Mouse (Mus musculus): ENCODE results near the gene Olfr824. TPM values are rescaled to one million over a fixed set of nuclear protein-coding genes. Genes with fewer than 3 reads are reported as not detected.
"Not testable (repeated sequence)": the region's sequence is repeated elsewhere in the genome, so short reads cannot be mapped to it uniquely, and the experiment has no call there.

Olfr824 gene
- polyA plus RNA-seq (2015; fragmentation: Nextera tagmentation; extraction: Ambion mirVana), result not detected in 2 replicates

DNA sequence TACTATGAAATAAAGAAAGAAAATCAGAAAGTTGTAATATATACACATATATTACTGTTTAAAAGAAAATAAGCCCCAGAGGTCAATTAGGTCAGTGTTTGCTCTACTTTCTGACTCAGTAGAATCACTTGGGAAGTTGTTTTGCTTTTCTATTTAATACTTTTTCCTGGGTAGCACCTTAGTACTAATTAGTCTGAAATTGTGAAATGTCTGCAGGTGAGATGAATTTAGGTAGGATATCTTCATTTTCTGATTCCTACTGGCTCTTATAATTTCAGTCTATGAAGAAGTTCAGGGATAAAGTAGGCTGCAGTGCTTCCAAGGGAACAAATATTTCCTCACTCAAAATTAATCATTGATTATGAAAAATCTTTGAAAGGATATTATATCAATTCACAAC is at the start of gene Olfr824:
Gene Olfr824 (minus strand): TSS at position 101 of the 400 bp plus-strand sequence.
- H3K27ac ChIP-seq; H3K27me3 ChIP-seq; H3K9ac ChIP-seq; H3K36me3 ChIP-seq; H3K4me3 ChIP-seq; H3K9me3 ChIP-seq; ATAC-seq (ENCODE audit: insufficient number of reproducible peaks, insufficient read depth, low FRiP score, low TSS enrichment, low read depth); H3K4me1 ChIP-seq; H3K4me2 ChIP-seq: not testable (repeated sequence)

DNA sequence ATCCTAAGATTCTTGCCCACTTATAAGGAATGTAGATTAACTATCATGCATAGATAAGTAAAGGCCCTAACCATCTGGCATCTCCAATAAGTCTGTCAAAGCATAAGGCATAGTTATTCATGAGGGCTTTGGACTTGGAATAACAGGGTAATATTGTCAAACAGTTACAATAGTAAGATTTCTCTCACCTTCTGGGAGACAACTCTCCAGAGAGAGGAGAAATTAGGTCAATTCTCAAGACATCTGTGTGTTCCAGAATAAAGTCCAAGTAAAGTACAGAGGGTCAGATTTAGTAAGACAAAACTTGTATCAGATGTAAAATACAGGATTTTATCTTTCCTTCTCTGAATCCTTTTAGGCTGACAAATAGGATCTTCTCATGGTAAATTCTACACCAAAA is 36.9 kb upstream of the Olfr824 start, which contains the start of gene Olfr825:
Gene Olfr825 (minus strand): TSS at position 101 of the 400 bp plus-strand sequence.
- Histone ChIP-seq H3K9me3 (no peaks in the 10 kb centered on the region), H3K27ac (no peak within 1 kb of the TSS), H3K9ac (no peak within 1 kb of the TSS), H3K27me3 (no peaks in the 10 kb centered on the region), H3K4me3 (no peak within 1 kb of the TSS), H3K4me1 (no peaks in the 10 kb centered on the region), H3K36me3 (no peaks in the 10 kb centered on the region), H3K4me2 (no peak within 1 kb of the TSS)
- ATAC-seq (ENCODE audit: insufficient number of reproducible peaks, insufficient read depth, low FRiP score, low TSS enrichment, low read depth), result no peak

DNA sequence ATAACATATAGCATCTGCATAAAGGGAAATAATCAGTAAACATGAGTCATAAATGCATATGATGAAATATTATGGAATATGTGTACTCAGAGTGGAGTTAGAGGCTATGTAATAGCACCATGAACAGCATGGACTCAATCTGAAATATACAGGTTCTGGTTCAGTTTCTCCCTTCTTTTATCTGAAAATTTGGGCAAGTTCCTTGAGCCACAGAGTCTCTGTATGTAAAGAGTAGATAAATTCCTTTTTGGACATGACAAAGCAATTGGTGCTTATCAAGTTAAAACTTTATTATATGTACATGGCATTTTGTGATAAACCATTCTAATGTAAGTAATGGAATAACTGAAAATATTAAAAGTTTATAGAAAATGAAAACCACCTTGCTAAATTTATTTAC is 35.4 kb upstream of the Olfr824 start:
- H3K9ac ChIP-seq, result no peak overlapping the region
- H3K9me3 ChIP-seq, result no peaks in the 10 kb centered on the region
- ATAC-seq (ENCODE audit: insufficient number of reproducible peaks, insufficient read depth, low FRiP score, low TSS enrichment, low read depth), result no peak

DNA sequence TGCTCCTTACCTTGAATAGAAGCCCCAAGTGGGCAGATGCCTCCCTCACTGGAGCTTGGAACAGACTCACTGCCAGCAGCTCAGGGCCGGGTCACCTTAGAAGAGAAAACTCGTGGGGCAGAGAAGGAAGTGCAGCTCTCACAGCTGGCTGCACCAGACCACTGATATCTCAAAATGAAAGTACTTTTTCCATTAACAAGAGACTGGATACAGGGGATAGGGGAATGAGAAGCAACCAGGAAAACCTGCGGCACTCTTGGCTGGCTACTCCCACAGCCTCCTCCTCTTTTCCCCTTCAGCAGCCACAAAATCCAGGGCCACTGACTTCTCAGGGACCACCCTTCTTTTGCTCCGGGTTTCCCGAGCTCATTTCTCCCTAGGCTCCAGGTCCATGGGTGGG is 14.3 kb upstream of the Olfr824 start:
- ATAC-seq (ENCODE audit: insufficient number of reproducible peaks, insufficient read depth, low FRiP score, low TSS enrichment, low read depth), result no peak
- H3K9ac ChIP-seq, result no peak overlapping the region
- no peaks in the 10 kb centered on the region for H3K27me3 ChIP-seq
- no peaks in the 10 kb centered on the region for H3K4me1 ChIP-seq
- no peak overlapping the region for H3K27ac ChIP-seq
- no peaks in the 10 kb centered on the region for H3K9me3 ChIP-seq
- H3K4me3 ChIP-seq, result no peak overlapping the region
- no peaks in the 10 kb centered on the region for H3K36me3 ChIP-seq
- WGBS, result 77% methylated on average over 5 of the region's 5 CpGs
- H3K4me2 ChIP-seq, result no peak overlapping the region

More for the DNA sequence above, 35.4 kb upstream of the Olfr824 start:
- H3K4me1 ChIP-seq, result no peaks in the 10 kb centered on the region
- H3K4me2 ChIP-seq, result no peak overlapping the region
- no peaks in the 10 kb centered on the region for H3K27me3 ChIP-seq
- H3K27ac ChIP-seq, result no peak overlapping the region
- no peak overlapping the region for H3K4me3 ChIP-seq
- no peaks in the 10 kb centered on the region for H3K36me3 ChIP-seq

DNA sequence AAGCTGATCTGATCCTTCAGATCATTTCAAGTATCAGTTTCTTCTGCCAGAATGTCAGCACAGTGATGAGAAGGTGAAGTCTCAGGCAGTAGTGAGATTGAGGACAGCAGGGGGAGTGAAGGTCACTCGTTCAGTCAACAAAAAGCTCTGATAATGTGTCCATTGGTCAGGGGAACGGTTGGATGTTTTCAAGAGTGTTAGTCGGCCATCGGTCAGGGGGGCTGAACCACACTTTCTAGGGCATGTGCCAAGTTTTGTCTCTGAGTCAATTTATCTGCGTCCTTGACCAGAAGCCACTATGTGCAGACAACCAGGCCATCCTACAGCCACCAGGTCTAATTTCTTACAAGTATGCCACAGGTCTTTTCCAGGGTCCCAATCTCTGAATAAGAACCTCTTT is 12.7 kb upstream of the Olfr824 start:
- 85% methylated on average over 5 of the region's 5 CpGs for WGBS
- H3K4me3 ChIP-seq; H3K36me3 ChIP-seq; H3K9me3 ChIP-seq; H3K27me3 ChIP-seq; ATAC-seq (ENCODE audit: insufficient number of reproducible peaks, insufficient read depth, low FRiP score, low TSS enrichment, low read depth); H3K27ac ChIP-seq; H3K4me2 ChIP-seq; H3K4me1 ChIP-seq; H3K9ac ChIP-seq: not testable (repeated sequence)

DNA sequence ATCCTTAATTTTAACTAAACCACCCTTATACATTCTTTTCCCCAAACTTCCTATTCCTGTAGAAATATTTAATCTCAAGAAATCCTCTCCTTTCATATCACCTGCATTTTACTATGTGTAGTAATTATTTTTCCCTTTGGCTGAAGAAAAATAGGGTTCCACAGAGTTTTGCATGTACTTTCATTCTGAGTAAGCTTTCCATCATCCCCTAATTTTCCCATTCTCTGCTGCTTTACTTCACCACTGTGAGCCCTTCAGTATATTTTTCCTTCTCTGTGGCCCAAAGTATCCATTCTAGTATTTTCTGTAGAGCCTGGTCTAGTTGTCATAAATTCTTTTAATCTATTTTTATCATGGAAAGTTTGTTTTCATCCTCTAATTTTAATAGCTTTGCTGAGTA is 5.0 kb upstream of the Olfr824 start:
- H3K4me2 ChIP-seq, result no peak overlapping the region
- H3K9ac ChIP-seq, result no peak overlapping the region
- no peaks in the 10 kb centered on the region for H3K36me3 ChIP-seq
- ATAC-seq (ENCODE audit: insufficient number of reproducible peaks, insufficient read depth, low FRiP score, low TSS enrichment, low read depth), result no peak
- no peak overlapping the region for H3K27ac ChIP-seq
- H3K9me3 ChIP-seq, result no peaks in the 10 kb centered on the region
- no peaks in the 10 kb centered on the region for H3K4me1 ChIP-seq
- no peaks in the 10 kb centered on the region for H3K27me3 ChIP-seq
- no peak overlapping the region for H3K4me3 ChIP-seq

DNA sequence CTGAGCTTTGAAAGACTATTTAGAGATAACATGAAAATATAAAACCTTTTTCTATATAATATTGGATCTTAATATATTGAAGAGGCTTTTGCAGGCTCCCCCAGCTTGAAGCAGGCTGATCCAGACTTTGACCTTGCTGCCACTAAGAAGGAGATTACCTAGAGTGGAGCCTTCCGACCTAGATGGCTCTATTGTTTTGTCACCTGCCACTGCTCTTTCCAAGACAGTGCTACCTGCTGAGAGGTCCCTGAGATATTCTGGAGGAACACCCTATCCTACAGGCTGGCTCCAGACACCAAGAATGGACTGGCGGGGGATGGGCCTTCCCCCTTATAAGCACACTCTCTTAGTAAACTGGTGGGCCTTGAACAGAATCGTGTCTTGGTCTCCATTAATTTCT is 13.8 kb downstream of the Olfr824 start:
- H3K4me3 ChIP-seq; H3K9ac ChIP-seq; ATAC-seq (ENCODE audit: insufficient number of reproducible peaks, insufficient read depth, low FRiP score, low TSS enrichment, low read depth); H3K9me3 ChIP-seq; H3K36me3 ChIP-seq; H3K27me3 ChIP-seq; H3K4me2 ChIP-seq; H3K27ac ChIP-seq; H3K4me1 ChIP-seq: not testable (repeated sequence)
- WGBS, result 58% methylated on average over 3 of the region's 3 CpGs

DNA sequence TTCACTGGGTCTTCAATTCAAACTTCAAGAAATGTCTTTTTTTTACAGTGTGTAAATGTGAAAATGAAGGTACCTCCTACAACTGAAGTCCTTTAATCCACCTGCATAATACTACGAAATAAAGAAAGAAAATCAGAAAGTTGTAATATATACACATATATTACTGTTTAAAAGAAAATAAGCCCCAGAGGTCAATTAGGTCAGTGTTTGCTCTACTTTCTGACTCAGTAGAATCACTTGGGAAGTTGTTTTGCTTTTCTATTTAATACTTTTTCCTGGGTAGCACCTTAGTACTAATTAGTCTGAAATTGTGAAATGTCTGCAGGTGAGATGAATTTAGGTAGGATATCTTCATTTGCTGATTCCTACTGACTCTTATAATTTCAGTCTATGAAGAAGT is 14.5 kb downstream of the Olfr824 start, which contains the start of gene Olfr823:
Gene Olfr823 (minus strand): TSS at position 101 of the 400 bp plus-strand sequence.
- not testable (repeated sequence) for H3K4me1 ChIP-seq; H3K36me3 ChIP-seq; ATAC-seq (ENCODE audit: insufficient number of reproducible peaks, insufficient read depth, low FRiP score, low TSS enrichment, low read depth); H3K9me3 ChIP-seq; H3K9ac ChIP-seq; H3K4me2 ChIP-seq; H3K27me3 ChIP-seq; H3K4me3 ChIP-seq; H3K27ac ChIP-seq
- WGBS, result 81% methylated on average over 1 of the region's 1 CpGs

DNA sequence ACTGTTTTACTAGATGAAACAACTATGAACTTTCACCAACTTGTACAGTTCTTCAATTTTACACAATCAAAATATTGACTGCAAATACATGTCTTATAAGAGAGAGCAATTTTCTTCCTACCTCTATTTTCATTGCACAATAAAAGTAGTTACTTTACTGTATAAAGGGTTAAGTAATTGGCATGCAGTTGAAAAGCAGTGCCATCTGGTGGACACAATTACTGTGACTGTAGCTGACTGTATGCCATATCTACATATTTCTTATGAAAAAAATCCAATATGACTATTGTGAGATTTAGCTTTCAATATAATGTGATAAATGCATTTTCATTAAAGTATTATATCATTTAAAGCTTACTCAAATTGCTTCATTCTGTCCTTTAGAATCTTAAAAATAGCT is 33.7 kb downstream of the Olfr824 start:
- no peaks in the 10 kb centered on the region for H3K27me3 ChIP-seq
- H3K9me3 ChIP-seq, result no peaks in the 10 kb centered on the region
- no peaks in the 10 kb centered on the region for H3K36me3 ChIP-seq
- ATAC-seq (ENCODE audit: insufficient number of reproducible peaks, insufficient read depth, low FRiP score, low TSS enrichment, low read depth), result no peak
- no peak overlapping the region for H3K4me3 ChIP-seq
- H3K27ac ChIP-seq, result no peak overlapping the region
- H3K4me1 ChIP-seq, result no peaks in the 10 kb centered on the region
- H3K9ac ChIP-seq, result no peak overlapping the region
- H3K4me2 ChIP-seq, result no peak overlapping the region

DNA sequence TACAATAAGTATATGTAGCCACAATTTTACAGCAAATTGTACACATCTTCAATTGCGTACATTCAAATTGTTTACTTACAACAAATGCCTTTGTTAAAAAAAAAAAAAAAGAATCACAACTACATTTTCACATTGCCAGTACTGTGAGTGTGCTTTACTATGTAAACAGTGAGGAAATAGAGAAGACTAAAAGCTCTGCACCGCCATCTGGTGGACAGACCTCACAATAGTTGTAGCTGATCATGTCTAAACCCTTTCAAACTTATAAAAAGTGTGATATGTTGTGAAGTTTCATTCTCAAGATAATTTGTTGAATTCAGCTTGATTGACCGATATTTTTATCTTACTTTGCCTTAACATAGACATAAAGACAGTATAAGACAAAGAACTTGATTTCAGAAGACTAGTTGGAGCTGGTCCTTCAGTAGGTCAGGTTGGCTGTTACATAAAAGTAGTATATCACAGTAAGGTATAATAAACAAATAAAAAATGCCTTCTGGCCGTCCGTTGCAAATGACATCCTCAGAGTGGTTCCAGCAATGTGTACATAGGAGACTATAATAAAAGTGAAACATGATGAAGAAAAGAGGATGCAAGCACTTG is 36.9 kb downstream of the Olfr824 start:
- no peak overlapping the region for H3K4me3 ChIP-seq
- H3K27ac ChIP-seq, result no peak overlapping the region
- H3K9ac ChIP-seq, result no peak overlapping the region
- H3K36me3 ChIP-seq, result no peaks in the 10 kb centered on the region
- no peak for ATAC-seq (ENCODE audit: insufficient number of reproducible peaks, insufficient read depth, low FRiP score, low TSS enrichment, low read depth)
- WGBS, result 21% methylated on average over 5 of the region's 5 CpGs
- H3K9me3 ChIP-seq, result no peaks in the 10 kb centered on the region
- H3K4me1 ChIP-seq, result no peaks in the 10 kb centered on the region
- no peaks in the 10 kb centered on the region for H3K27me3 ChIP-seq
- no peak overlapping the region for H3K4me2 ChIP-seq

Other genes with a start within 250 kb of the Olfr824 start
- gene Olfr815, start 224.1 kb downstream of the Olfr824 start, polyA plus RNA-seq (2015; fragmentation: Nextera tagmentation; extraction: Ambion mirVana), result not detected in 2 replicates
- not detected in 2 replicates for gene Olfr816, start 214.4 kb downstream of the Olfr824 start, polyA plus RNA-seq (2015; fragmentation: Nextera tagmentation; extraction: Ambion mirVana)
- not detected in 2 replicates for gene Olfr818, start 180.9 kb downstream of the Olfr824 start, polyA plus RNA-seq (2015; fragmentation: Nextera tagmentation; extraction: Ambion mirVana)
- not detected in 2 replicates for gene Olfr819, start 162.7 kb downstream of the Olfr824 start, polyA plus RNA-seq (2015; fragmentation: Nextera tagmentation; extraction: Ambion mirVana)
- gene Olfr247, start 153.9 kb downstream of the Olfr824 start, polyA plus RNA-seq (2015; fragmentation: Nextera tagmentation; extraction: Ambion mirVana), result not detected in 2 replicates
- gene Gm10310, start 144.9 kb downstream of the Olfr824 start, polyA plus RNA-seq (2015; fragmentation: Nextera tagmentation; extraction: Ambion mirVana), result not detected in 2 replicates
- gene Olfr820, start 117.4 kb downstream of the Olfr824 start, polyA plus RNA-seq (2015; fragmentation: Nextera tagmentation; extraction: Ambion mirVana), result not detected in 2 replicates
- gene Olfr821, start 99.7 kb downstream of the Olfr824 start, polyA plus RNA-seq (2015; fragmentation: Nextera tagmentation; extraction: Ambion mirVana), result not detected in 2 replicates
- not detected in 2 replicates for gene Olfr822, start 58.8 kb downstream of the Olfr824 start, polyA plus RNA-seq (2015; fragmentation: Nextera tagmentation; extraction: Ambion mirVana)
- not detected in 2 replicates for gene Olfr823, start 14.6 kb downstream of the Olfr824 start, polyA plus RNA-seq (2015; fragmentation: Nextera tagmentation; extraction: Ambion mirVana)
- gene Olfr825, start 36.8 kb upstream of the Olfr824 start, polyA plus RNA-seq (2015; fragmentation: Nextera tagmentation; extraction: Ambion mirVana), result not detected in 2 replicates
- gene Olfr826, start 54.2 kb upstream of the Olfr824 start, polyA plus RNA-seq (2015; fragmentation: Nextera tagmentation; extraction: Ambion mirVana), result not detected in 2 replicates
- not detected in 2 replicates for gene Olfr827, start 84.4 kb upstream of the Olfr824 start, polyA plus RNA-seq (2015; fragmentation: Nextera tagmentation; extraction: Ambion mirVana)
- 0.10 and 0.11 TPM in 2 replicates for gene Neurod4, start 150.2 kb upstream of the Olfr824 start, polyA plus RNA-seq (2015; fragmentation: Nextera tagmentation; extraction: Ambion mirVana)
- gene Tespa1, start 192.9 kb upstream of the Olfr824 start, polyA plus RNA-seq (2015; fragmentation: Nextera tagmentation; extraction: Ambion mirVana), result 0.52 and 0.62 TPM in 2 replicates

Data from embryonic facial prominence, embryonic 13.5 days (tissue).